ENCODE assay signal across 21 mouse cellular contexts in genomic region chr16:95763201-95763600, GRCm38 (mm10).
DNase-seq lines count a peak whose midpoint lies in the region; ATAC-seq and TF ChIP-seq lines count a peak whose summit lies in the region.
"Had no signal": no experiment of that assay in that cellular context is flagged by ENCODE, and none has a peak within 500 bp of the region (broad histone marks: within the 10 kb centered on the region; RNA-seq: fewer than 3 reads in every experiment).

No protein-coding gene starts in this region.

- H3K9ac ChIP-seq in liver, adult 2 months (ENCODE audit: low read depth, low read length): no peak overlapping the region
- no peak overlapping the region for H3K9ac ChIP-seq in heart, embryonic 15.5 days
- no peak overlapping the region for H3K9ac ChIP-seq in midbrain, embryonic 15.5 days
- H3K9ac ChIP-seq: forebrain, embryonic 13.5 days; hindbrain, embryonic 15.5 days; intestine, embryonic 15.5 days; liver, embryonic 12.5 days had no signal

- H3K36me3 ChIP-seq in liver, adult 2 months (ENCODE audit: control insufficient read depth, insufficient read depth, low read length): no peaks in the 10 kb centered on the region
- no peaks in the 10 kb centered on the region for H3K36me3 ChIP-seq in heart, embryonic 15.5 days
- no peaks in the 10 kb centered on the region for H3K36me3 ChIP-seq in midbrain, embryonic 15.5 days (replicated peaks)
- H3K36me3 ChIP-seq: hindbrain, embryonic 15.5 days; intestine, embryonic 15.5 days; liver, embryonic 12.5 days had no signal

- peak; percentile 83 for DNase-seq in gastrocnemius, adult 18-20 months (ENCODE audit: low spot score)
- DNase-seq in gastrocnemius, postnatal 10 days: no peak
- DNase-seq in liver, adult 2 months (ENCODE audit: extremely low read depth, low read depth, low spot score): peak; percentile 15
- no peak for DNase-seq in liver
- peak; percentile 93 for DNase-seq in skeletal muscle tissue, adult 2 months (ENCODE audit: low read depth, low spot score)
- no peak for DNase-seq in cerebellum, adult 11-12 months
- DNase-seq: adrenal gland, postnatal 10 days; cerebellum, adult 9-11 months; kidney, adult 9 months; kidney, postnatal 25 days; lung, adult 2 months; lung, postnatal 36 days; retina, postnatal 1 day had no signal

- no peak for TF ChIP-seq CTCF in liver, adult 2 months (IDR thresholded peaks at IDR 0.05; ENCODE audit: low read depth, low read length)

- H3K27me3 ChIP-seq in liver, adult 2 months (ENCODE audit: control insufficient read depth, insufficient read depth, low read length): no peaks in the 10 kb centered on the region
- no peaks in the 10 kb centered on the region for H3K27me3 ChIP-seq in heart, embryonic 15.5 days
- H3K27me3 ChIP-seq in midbrain, embryonic 15.5 days (replicated peaks): no peaks in the 10 kb centered on the region
- H3K27me3 ChIP-seq: forebrain, embryonic 13.5 days; hindbrain, embryonic 15.5 days; intestine, embryonic 15.5 days; liver, embryonic 12.5 days; Patski had no signal

- no peak overlapping the region for H3K4me3 ChIP-seq in liver, adult 2 months (ENCODE audit: insufficient read depth, low read depth, low read length)
- H3K4me3 ChIP-seq in heart, embryonic 15.5 days: no peak overlapping the region
- H3K4me3 ChIP-seq in midbrain, embryonic 15.5 days: no peak overlapping the region
- H3K4me3 ChIP-seq: forebrain, embryonic 13.5 days; hindbrain, embryonic 15.5 days; intestine, embryonic 15.5 days; liver, embryonic 12.5 days had no signal

- H3K27ac ChIP-seq in liver, adult 2 months (replicated peaks; ENCODE audit: insufficient read depth, low read depth, low read length): no peak overlapping the region
- 0 out of 2 replicates have a peak overlapping the region, but pooled peaks have one; percentile 21 for H3K27ac ChIP-seq in heart, embryonic 15.5 days
- H3K27ac ChIP-seq in midbrain, embryonic 15.5 days: no peak overlapping the region
- H3K27ac ChIP-seq: forebrain, embryonic 13.5 days; hindbrain, embryonic 15.5 days; intestine, embryonic 15.5 days; liver, embryonic 12.5 days had no signal

- H3K79me2 ChIP-seq in liver, adult 2 months (ENCODE audit: control insufficient read depth, insufficient read depth, low read length): no peaks in the 10 kb centered on the region

- WGBS in liver, adult 2 months: 43% methylated on average over 6 of the region's 6 CpGs
- 59% methylated on average over 6 of the region's 6 CpGs for WGBS in heart, embryonic 15.5 days
- WGBS in midbrain, embryonic 15.5 days: 90% methylated on average over 6 of the region's 6 CpGs

- H3K4me1 ChIP-seq in liver, adult 2 months (ENCODE audit: control insufficient read depth, insufficient read depth, low read length): no peaks in the 10 kb centered on the region
- peaks cover 26% of the 10 kb centered on the region for H3K4me1 ChIP-seq in heart, embryonic 15.5 days (replicated peaks)
- no peaks in the 10 kb centered on the region for H3K4me1 ChIP-seq in midbrain, embryonic 15.5 days
- H3K4me1 ChIP-seq: forebrain, embryonic 13.5 days; hindbrain, embryonic 15.5 days had no signal

- TF ChIP-seq POLR2A in liver, adult 2 months (IDR thresholded peaks at IDR 0.05; ENCODE audit: extremely low read depth, insufficient read depth, low read length): no peak

- H3K9me3 ChIP-seq in heart, embryonic 15.5 days (replicated peaks): no peaks in the 10 kb centered on the region
- H3K9me3 ChIP-seq in midbrain, embryonic 15.5 days: no peaks in the 10 kb centered on the region
- H3K9me3 ChIP-seq: forebrain, embryonic 13.5 days; hindbrain, embryonic 15.5 days; intestine, embryonic 15.5 days; liver, embryonic 12.5 days had no signal

- ATAC-seq in heart, embryonic 15.5 days (replicated peaks; ENCODE audit: insufficient number of reproducible peaks, insufficient read depth, low FRiP score, low read depth): no peak
- no peak for ATAC-seq in midbrain, embryonic 15.5 days (replicated peaks)
- ATAC-seq: forebrain, embryonic 13.5 days; intestine, embryonic 15.5 days; liver, embryonic 12.5 days; midbrain, embryonic 16.5 days; Patski had no signal

- H3K4me2 ChIP-seq in heart, embryonic 15.5 days: no peak overlapping the region
- H3K4me2 ChIP-seq in midbrain, embryonic 15.5 days: no peak overlapping the region
- H3K4me2 ChIP-seq: forebrain, embryonic 13.5 days; hindbrain, embryonic 15.5 days; intestine, embryonic 15.5 days; liver, embryonic 12.5 days had no signal

Comparison
In these comparisons a context has a peak if more than half of its experiments do, and no peak if none do; other contexts are left out.
1. DNase-seq: peak in gastrocnemius, adult 18-20 months (single experiment), liver, adult 2 months (single experiment) and skeletal muscle tissue, adult 2 months (single experiment); none in gastrocnemius, postnatal 10 days (single experiment), liver (single experiment) and cerebellum, adult 11-12 months (single experiment).